Mouse (Mus musculus) embryonic facial prominence, embryonic 12.5 days (tissue): ENCODE measurements at regions not wholly inside any gene's neighbourhood (a gene's known extent, or its start where the extent isn't known, plus 50 kb on each side); places are given as distances from the start of the nearest gene placed in this dataset.

Experiments
- ATAC-seq: fragments of 200-750 bp; cut with Nextera tagmentation; 2 replicates; pipeline ENCODE4 v1.8.0; 2017; ENCODE audit not compliant: insufficient number of reproducible peaks, insufficient read depth, low FRiP score, low TSS enrichment
- H3K27ac ChIP-seq: fragments of 300-500 bp; sonication (generic); 2 replicates; pipeline ENCODE4 v1.5.1; 2016; ENCODE audit warnings: mild to moderate bottlenecking
- H3K27me3 ChIP-seq: fragments of 300-500 bp; sonication (generic); 2 replicates; pipeline ENCODE4 v1.6.1; 2016; ENCODE audit warnings: mild to moderate bottlenecking, moderate library complexity
- H3K36me3 ChIP-seq: fragments of 300-500 bp; sonication (generic); 2 replicates; pipeline ENCODE4 v1.6.1; 2016; ENCODE audit warnings: mild to moderate bottlenecking
- H3K4me1 ChIP-seq: fragments of 300-500 bp; sonication (generic); 2 replicates; pipeline ENCODE4 v1.6.1; 2016
- H3K4me2 ChIP-seq: fragments of 300-500 bp; sonication (generic); replicated peaks from 2 replicates; pipeline ENCODE4 v1.6.1; 2016; ENCODE audit warnings: mild to moderate bottlenecking, moderate library complexity
- H3K4me3 ChIP-seq: fragments of 300-500 bp; sonication (generic); 2 replicates; pipeline ENCODE4 v1.5.1; 2016; ENCODE audit warnings: mild to moderate bottlenecking
- H3K9ac ChIP-seq: fragments of 300-500 bp; sonication (generic); 2 replicates; pipeline ENCODE4 v1.6.1; 2016; ENCODE audit warnings: mild to moderate bottlenecking, moderate library complexity
- H3K9me3 ChIP-seq: fragments of 300-500 bp; sonication (generic); 2 replicates; pipeline ENCODE4 v1.6.1; 2016; ENCODE audit warnings: mild to moderate bottlenecking, moderate library complexity
- WGBS: fragments of 180-500 bp; shearing (Covaris S2); methylation state at CpG from one replicate; pipeline ENCODE4 v1.1.7; 2016; 5-methylcytosine and 5-hydroxymethylcytosine counted together

DNA sequence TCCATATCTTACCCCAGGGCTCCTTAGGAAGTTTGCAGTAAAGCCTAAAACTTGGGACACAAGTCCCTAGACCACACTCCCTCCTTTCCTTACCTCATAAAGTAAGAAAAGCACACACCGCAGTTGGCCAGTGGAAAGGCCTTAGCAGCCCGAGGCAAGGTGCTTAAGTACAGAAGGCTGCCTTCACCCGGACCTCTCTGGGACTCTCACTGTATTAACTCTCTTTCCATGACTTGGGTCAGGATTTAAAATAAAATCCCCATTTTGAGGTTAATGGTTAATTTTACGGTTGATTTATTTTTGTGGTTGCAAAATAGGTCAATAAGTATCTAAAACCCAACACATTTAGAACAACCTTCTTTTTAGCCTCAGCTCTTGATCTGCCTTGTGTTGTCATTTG lies 103.1 kb upstream of the Bmper start:
- H3K27me3 ChIP-seq = no peaks in the 10 kb centered on the region

DNA sequence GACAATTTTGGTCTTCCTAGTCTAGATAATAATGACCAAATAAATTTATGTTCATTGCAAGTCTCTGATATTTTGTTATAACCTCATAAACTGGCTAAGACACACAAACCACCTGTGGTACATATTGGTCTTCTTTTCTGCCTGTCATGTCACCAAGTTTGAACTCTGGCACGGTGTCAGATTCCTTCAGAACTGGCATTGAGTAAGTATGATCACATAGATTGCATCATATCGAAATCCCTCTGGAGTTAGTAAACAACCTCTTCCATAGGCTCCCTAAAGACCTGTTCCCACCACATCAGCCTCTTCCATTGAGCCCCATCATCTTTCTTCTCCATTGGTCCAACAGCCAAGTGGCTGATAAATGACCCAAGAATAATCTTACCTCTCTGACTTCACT lies 102.1 kb upstream of the Bmper start:
- Histone ChIP-seq H3K9ac (no peak overlapping the region), H3K9me3 (no peaks in the 10 kb centered on the region), H3K36me3 (no peaks in the 10 kb centered on the region), H3K4me1 (peaks cover 17% of the 10 kb centered on the region), H3K4me2 (no peak overlapping the region), H3K4me3 (no peak overlapping the region), H3K27ac (no peak overlapping the region), H3K27me3 (no peaks in the 10 kb centered on the region)
- 90% methylated on average over 2 of the region's 2 CpGs for WGBS
- no peak for ATAC-seq

More for the DNA sequence above, 103.1 kb upstream of the Bmper start:
- H3K9me3 ChIP-seq = no peaks in the 10 kb centered on the region
- H3K9ac ChIP-seq = no peak overlapping the region
- H3K4me2 ChIP-seq = no peak overlapping the region
- peaks cover 13% of the 10 kb centered on the region; the same call in 1 of the 2 replicates for H3K4me1 ChIP-seq
- H3K27ac ChIP-seq = no peak overlapping the region
- ATAC-seq = no peak
- H3K4me3 ChIP-seq = no peak overlapping the region
- H3K36me3 ChIP-seq = no peaks in the 10 kb centered on the region
- 63% methylated on average over 4 of the region's 4 CpGs for WGBS

DNA sequence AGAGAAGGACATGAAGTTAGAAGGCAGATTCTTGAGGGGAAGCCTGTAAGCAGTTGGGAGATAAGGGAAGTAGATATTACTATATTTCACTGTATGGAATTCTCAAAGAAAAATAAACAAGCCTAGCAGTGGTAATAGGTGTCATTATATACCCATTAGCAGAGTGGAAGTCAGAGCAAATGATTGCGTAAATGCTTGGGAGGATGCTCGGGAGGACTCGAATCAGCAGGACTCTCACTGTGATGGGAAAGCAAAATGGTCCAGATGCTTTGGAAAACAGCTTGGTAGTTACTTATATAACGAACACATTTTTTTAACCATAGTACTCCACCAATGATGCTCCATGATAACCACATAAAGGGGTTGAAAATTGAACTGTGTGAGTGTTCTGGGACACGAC lies 100.4 kb upstream of the Bmper start:
- WGBS = 59% methylated on average over 5 of the region's 5 CpGs
- Histone ChIP-seq H3K4me2 (no peak overlapping the region), H3K36me3 (no peaks in the 10 kb centered on the region), H3K27ac (no peak overlapping the region), H3K9ac (no peak overlapping the region), H3K9me3 (no peaks in the 10 kb centered on the region), H3K27me3 (no peaks in the 10 kb centered on the region), H3K4me1 (peaks cover 33% of the 10 kb centered on the region), H3K4me3 (no peak overlapping the region)
- ATAC-seq = no peak

DNA sequence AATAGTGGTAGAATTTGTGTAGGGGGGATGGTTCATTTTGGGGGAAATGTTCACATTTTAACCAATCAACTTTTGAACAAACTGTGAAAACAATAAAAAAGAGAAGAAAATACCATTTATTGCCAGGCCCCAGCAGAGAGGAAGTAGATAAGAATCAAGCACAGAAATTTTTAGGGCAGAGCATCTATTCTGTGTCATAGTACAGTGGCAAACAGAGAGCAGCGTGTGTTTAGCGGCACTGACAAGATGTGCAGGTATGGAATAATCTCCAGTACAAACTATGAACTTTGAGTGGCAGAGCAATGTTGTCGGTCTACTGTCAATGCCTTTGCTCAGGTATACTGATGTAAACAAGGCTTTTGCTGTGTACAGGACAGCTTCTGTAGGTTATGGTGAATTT lies 99.4 kb upstream of the Bmper start:
- H3K36me3 ChIP-seq = no peaks in the 10 kb centered on the region
- no peak for ATAC-seq
- 79% methylated on average over 3 of the region's 3 CpGs for WGBS
- no peaks in the 10 kb centered on the region for H3K27me3 ChIP-seq
- H3K9ac ChIP-seq = no peak overlapping the region
- H3K4me2 ChIP-seq = no peak overlapping the region
- H3K4me3 ChIP-seq = no peak overlapping the region
- peaks cover 40% of the 10 kb centered on the region for H3K4me1 ChIP-seq
- H3K9me3 ChIP-seq = no peaks in the 10 kb centered on the region
- H3K27ac ChIP-seq = no peak overlapping the region

DNA sequence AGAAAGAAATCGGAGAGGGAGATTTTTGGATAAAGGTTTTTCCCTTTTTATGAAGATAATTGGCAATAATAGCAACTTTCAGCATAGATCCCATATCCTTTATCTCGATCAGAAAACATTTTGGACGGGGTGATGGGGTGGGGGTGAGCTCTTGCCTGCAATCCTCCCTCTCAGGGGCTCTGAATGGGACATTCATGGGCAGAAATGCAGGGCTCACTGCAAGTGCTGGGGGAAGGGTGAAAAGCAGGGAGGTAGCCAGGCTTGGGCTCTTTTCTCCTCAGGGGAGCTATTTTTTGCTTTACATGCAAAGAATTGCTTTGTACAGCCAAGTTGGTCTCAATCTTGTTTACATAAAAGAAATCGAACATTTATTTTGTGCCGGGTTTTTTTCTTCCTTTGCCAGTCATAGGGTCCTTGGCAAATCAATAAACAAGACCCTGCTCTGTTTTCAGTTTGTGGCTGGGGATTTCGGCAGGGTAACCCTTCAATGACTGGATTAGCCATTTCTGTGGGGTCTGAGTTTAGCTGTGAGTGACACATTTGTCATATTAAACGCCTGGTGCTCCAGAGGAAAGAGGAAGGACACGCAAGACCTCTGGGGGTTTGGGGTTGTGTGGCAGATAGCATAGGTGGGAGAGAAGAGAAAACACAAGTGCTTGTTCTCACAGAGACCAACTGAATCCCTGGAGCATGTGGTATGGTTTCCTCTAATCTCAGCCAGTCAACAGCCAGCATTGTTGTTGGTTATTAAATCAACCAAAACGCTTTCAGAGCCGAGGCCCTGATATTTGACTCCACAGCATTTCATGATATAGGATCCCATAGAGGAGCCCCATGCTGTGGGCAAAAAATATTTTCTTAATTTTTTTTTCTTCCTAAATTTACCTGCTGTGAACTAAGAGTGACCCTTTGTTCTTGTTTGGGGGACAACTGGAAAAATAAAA lies 96.8 kb upstream of the Bmper start:
- H3K4me1 ChIP-seq = peaks cover 40% of the 10 kb centered on the region

DNA sequence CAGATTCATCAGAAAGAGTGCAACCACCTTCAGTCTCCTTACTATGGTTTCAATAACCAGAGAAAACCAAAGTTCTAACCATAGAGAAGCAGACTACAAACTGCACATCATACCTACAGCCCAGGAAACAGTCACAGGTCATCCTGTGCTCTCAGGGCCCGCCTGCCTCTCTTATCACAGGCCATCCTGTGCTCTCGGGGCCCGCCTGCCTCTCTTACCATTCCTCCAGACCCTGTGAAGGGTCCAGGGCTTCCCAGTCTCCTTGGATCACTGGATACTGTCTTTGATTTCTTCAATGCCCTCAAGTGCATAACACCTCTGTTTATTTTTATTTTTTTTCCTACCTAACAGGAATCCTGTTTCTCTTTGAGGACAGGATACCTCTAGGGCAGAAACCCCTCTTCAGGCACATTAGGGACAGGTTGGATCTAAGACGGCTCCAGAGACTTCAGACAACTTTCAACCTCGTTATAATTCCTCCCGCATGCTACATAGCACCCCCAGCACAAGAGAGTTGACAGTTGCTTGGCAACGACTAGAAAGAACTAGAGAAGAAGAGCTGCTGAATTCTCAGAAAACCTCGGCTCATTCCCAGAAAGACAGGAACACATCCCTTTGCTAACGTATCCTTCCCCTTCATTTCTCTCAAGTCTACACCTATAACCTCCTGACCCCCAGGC lies 95.4 kb upstream of the Bmper start:
- no peak overlapping the region for H3K4me3 ChIP-seq
- H3K4me2 ChIP-seq = no peak overlapping the region
- H3K27ac ChIP-seq = no peak overlapping the region
- H3K9me3 ChIP-seq = no peaks in the 10 kb centered on the region
- no peaks in the 10 kb centered on the region for H3K36me3 ChIP-seq
- 48% methylated on average over 9 of the region's 9 CpGs for WGBS
- no peak overlapping the region for H3K9ac ChIP-seq
- ATAC-seq = no peak
- peaks cover 40% of the 10 kb centered on the region for H3K4me1 ChIP-seq
- no peaks in the 10 kb centered on the region for H3K27me3 ChIP-seq

More for the DNA sequence above, 96.8 kb upstream of the Bmper start:
- WGBS = 14% methylated on average over 10 of the region's 10 CpGs
- Histone ChIP-seq H3K4me2 (no peak overlapping the region), H3K36me3 (no peaks in the 10 kb centered on the region), H3K9ac (no peak overlapping the region), H3K27me3 (no peaks in the 10 kb centered on the region), H3K4me3 (no peak overlapping the region), H3K9me3 (no peaks in the 10 kb centered on the region), H3K27ac (peak overlapping the region; percentile 59)
- ATAC-seq = peak; percentile 70; the same call in 1 of the 2 replicates

DNA sequence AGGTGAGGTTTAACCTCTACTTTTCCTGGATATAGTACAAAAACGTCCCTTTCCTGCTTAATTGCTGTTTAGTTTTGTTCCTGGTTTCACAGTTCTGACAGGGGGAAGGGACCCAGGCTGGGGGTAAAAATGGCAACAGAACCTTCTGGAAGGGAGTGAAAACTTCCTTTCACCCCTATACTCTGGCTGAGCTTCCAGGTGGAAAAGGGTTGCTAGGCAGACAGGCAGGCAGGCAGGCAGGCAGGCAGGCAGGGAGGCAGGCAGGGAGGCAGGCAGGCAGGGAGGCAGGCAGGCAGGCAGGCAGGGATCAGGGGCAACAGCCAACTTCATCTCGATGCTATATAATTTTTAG lies 94.9 kb upstream of the Bmper start:
- no peak overlapping the region for H3K4me2 ChIP-seq

DNA sequence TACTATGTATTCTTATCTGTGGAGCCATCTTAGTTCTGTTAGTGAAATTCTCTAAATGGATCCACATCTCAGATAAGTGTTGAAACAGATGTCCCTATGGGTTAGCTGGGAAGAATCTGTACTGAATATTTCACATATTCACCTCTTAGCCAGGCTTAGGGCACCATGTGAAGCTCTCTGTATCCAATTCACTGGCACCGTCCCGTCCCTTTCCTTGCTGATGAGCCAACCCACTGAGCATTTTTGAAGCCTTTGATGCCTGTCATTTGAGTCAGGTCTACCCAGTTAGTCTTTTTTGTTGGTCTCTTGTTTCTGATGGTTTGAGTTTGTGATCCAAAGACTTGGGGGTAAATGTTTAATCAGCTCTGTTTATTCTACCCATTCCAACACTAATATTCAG lies 88.9 kb upstream of the Bmper start:
- H3K4me2 ChIP-seq = no peak overlapping the region
- no peaks in the 10 kb centered on the region for H3K27me3 ChIP-seq
- peaks cover 12% of the 10 kb centered on the region for H3K4me1 ChIP-seq
- H3K9ac ChIP-seq = no peak overlapping the region
- H3K9me3 ChIP-seq = no peaks in the 10 kb centered on the region
- H3K27ac ChIP-seq = no peak overlapping the region
- no peak overlapping the region for H3K4me3 ChIP-seq
- no peak for ATAC-seq
- H3K36me3 ChIP-seq = no peaks in the 10 kb centered on the region
- WGBS = 64% methylated on average over 2 of the region's 2 CpGs

More for the DNA sequence above, 94.9 kb upstream of the Bmper start:
- no peak for ATAC-seq
- Histone ChIP-seq H3K27me3 (no peaks in the 10 kb centered on the region), H3K4me1 (peaks cover 40% of the 10 kb centered on the region), H3K9ac (no peak overlapping the region), H3K36me3 (no peaks in the 10 kb centered on the region), H3K9me3 (no peaks in the 10 kb centered on the region), H3K4me3 (no peak overlapping the region), H3K27ac (no peak overlapping the region)
- 52% methylated on average over 2 of the region's 2 CpGs for WGBS

DNA sequence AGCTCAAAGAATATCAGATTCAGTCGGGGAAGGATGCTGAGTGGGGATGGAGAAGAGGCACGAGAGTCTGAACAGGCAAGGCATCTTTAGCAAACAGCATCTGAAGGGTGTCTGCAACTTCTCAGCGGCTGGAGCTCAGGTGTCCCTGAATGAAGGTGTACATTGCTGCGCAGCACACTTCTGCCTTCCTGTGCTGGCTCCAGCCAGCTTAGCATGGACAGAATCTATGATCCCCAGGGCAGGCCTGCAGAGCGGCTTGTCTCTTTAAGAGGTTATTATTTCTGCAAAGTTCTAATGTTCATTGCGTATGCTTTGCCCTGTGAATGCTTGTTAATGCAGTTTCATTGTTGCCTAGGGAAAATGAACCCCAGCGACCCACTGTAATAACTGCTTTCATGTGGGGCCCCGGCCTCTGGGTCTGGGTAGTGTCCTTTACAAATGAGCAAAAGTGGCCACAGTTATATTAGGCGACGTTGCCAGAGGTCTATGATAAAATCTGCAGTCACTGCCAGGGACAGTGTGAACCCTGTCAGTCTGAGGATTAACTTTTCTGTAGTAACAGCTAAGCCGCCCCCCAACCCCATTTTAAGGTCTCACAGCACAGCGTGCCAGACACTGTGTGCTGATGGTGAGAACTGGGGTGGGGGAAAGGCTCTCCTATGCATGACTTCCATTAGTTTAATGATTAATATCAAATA lies 88.3 kb upstream of the Bmper start:
- no peak overlapping the region for H3K4me3 ChIP-seq
- H3K4me2 ChIP-seq = no peak overlapping the region
- WGBS = 57% methylated on average over 12 of the region's 12 CpGs
- H3K36me3 ChIP-seq = no peaks in the 10 kb centered on the region
- no peak overlapping the region for H3K9ac ChIP-seq
- no peaks in the 10 kb centered on the region for H3K27me3 ChIP-seq
- H3K27ac ChIP-seq = no peak overlapping the region
- peaks cover 15% of the 10 kb centered on the region for H3K4me1 ChIP-seq
- no peaks in the 10 kb centered on the region for H3K9me3 ChIP-seq
- no peak for ATAC-seq

DNA sequence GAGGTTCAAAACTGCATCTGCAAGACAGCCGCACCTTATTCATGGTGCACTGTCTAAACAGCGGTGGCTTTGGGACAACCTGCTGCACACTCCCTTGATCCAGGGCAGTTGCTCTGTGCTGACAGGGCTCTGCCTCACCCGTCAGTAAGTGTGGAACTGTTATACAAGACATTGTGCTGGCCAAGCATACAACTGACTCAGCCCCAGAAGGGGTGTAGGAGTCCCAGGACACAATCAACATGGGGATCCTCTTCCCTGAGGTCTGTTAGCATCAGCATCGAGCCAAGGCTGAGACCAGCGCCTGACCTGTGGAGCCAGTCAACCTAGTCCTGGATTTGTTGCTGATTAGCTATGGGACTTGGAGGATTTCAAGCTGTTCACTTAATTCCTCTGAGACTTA lies 86.4 kb upstream of the Bmper start:
- Histone ChIP-seq H3K4me2 (no peak overlapping the region), H3K9me3 (no peaks in the 10 kb centered on the region), H3K27me3 (no peaks in the 10 kb centered on the region), H3K36me3 (no peaks in the 10 kb centered on the region), H3K4me1 (peaks cover 18% of the 10 kb centered on the region), H3K4me3 (no peak overlapping the region), H3K9ac (no peak overlapping the region), H3K27ac (no peak overlapping the region)
- no peak for ATAC-seq
- WGBS = 78% methylated on average over 5 of the region's 5 CpGs

DNA sequence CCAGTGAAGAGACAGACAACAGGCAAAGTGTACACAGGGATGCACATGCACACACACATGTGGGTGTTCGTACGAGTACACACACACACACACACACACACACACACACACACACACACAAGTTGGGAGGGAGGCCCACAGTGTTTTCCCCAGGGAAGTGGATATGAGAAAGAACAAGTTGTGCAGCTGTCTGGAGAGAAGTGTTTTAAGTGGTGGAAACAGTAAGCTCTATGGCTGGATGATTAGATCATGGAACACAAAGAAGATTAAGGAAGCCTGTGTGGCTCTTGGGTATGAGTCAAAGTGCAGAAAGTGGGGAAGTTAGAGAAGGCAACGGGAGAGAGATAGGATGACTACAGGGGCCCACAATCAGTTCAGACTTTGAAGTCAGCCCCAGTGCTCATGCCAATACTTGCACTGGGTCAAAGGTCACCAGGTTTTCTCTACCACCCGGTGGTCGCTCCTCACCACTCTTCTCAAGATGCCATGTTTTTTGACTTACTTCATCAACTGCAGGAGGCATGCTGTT lies 85.1 kb upstream of the Bmper start:
- ATAC-seq = no peak
- no peak overlapping the region for H3K9ac ChIP-seq
- H3K4me1 ChIP-seq = peaks cover 18% of the 10 kb centered on the region
- 63% methylated on average over 5 of the region's 5 CpGs for WGBS
- H3K27ac ChIP-seq = no peak overlapping the region
- H3K27me3 ChIP-seq = no peaks in the 10 kb centered on the region
- H3K36me3 ChIP-seq = no peaks in the 10 kb centered on the region
- H3K4me3 ChIP-seq = no peak overlapping the region
- H3K9me3 ChIP-seq = no peaks in the 10 kb centered on the region
- H3K4me2 ChIP-seq = no peak overlapping the region
